Mouse (Mus musculus) spleen, embryonic (tissue): ENCODE measurements around the gene Phlpp1.

Experiments
- CTCF ChIA-PET: fragments of 350-600 bp; sonication (Branson Sonifier 250); formaldehyde crosslinking; loops from one replicate; lab custom pipeline; 2022; lab: Charles Lee

Gene Phlpp1

GRCm38 (mm10) chr1:106192864-106193470 is 21.4 kb downstream of the Phlpp1 start:
- CTCF ChIA-PET = no interaction called here

- CTCF ChIA-PET = no interaction called here
These were observed 21.9 kb downstream of the Phlpp1 start for GRCm38 (mm10) chr1:106193487-106193886.

- CTCF ChIA-PET = no interaction called here
These were observed 22.7 kb downstream of the Phlpp1 start for GRCm38 (mm10) chr1:106194263-106194662.

- CTCF ChIA-PET = no interaction called here
These were observed 26.4 kb downstream of the Phlpp1 start for GRCm38 (mm10) chr1:106197991-106198390.

- CTCF ChIA-PET = no interaction called here
These were observed 27.6 kb downstream of the Phlpp1 start for GRCm38 (mm10) chr1:106199109-106199508.

GRCm38 (mm10) chr1:106199686-106200085 is 28.1 kb downstream of the Phlpp1 start:
- CTCF ChIA-PET = no interaction called here

GRCm38 (mm10) chr1:106201025-106201424 is 29.5 kb downstream of the Phlpp1 start:
- CTCF ChIA-PET = no interaction called here

GRCm38 (mm10) chr1:106201929-106202328 is 30.4 kb downstream of the Phlpp1 start:
- CTCF ChIA-PET = no interaction called here

- CTCF ChIA-PET = no interaction called here
These were observed 32.4 kb downstream of the Phlpp1 start for GRCm38 (mm10) chr1:106203942-106204341.

GRCm38 (mm10) chr1:106204350-106204749 is 32.8 kb downstream of the Phlpp1 start:
- CTCF ChIA-PET = no interaction called here

GRCm38 (mm10) chr1:106208581-106208980 is 37.0 kb downstream of the Phlpp1 start:
- CTCF ChIA-PET = no interaction called here

GRCm38 (mm10) chr1:106210461-106210860 is 38.9 kb downstream of the Phlpp1 start:
- CTCF ChIA-PET = no interaction called here

- CTCF ChIA-PET = no interaction called here
These were observed 39.6 kb downstream of the Phlpp1 start for GRCm38 (mm10) chr1:106211146-106211545.

GRCm38 (mm10) chr1:106220431-106220830 is 48.9 kb downstream of the Phlpp1 start:
- CTCF ChIA-PET = no interaction called here

- CTCF ChIA-PET = no interaction called here
These were observed 49.8 kb downstream of the Phlpp1 start for GRCm38 (mm10) chr1:106221371-106221770.

GRCm38 (mm10) chr1:106221964-106222363 is 50.4 kb downstream of the Phlpp1 start:
- CTCF ChIA-PET = no interaction called here

GRCm38 (mm10) chr1:106226613-106227012 is 55.1 kb downstream of the Phlpp1 start:
- CTCF ChIA-PET = no interaction called here

- CTCF ChIA-PET = interaction anchor here (0.6 kb wide), 1 partner anchor 123 kb away, joined by 3 read pairs; no protein-coding TSS in a partner anchor
These were observed 58.8 kb downstream of the Phlpp1 start for GRCm38 (mm10) chr1:106230313-106230712.

GRCm38 (mm10) chr1:106231345-106231744 is 59.8 kb downstream of the Phlpp1 start:
- CTCF ChIA-PET = interaction anchor here (0.6 kb wide), 1 partner anchor 84 kb away, joined by 3 read pairs; no protein-coding TSS in a partner anchor

GRCm38 (mm10) chr1:106231805-106232459 is 60.4 kb downstream of the Phlpp1 start:
- CTCF ChIA-PET = interaction anchor here (0.6 kb wide), 1 partner anchor 84 kb away, joined by 3 read pairs; no protein-coding TSS in a partner anchor

- CTCF ChIA-PET = no interaction called here
These were observed 60.9 kb downstream of the Phlpp1 start for GRCm38 (mm10) chr1:106232460-106232850.

GRCm38 (mm10) chr1:106236986-106237385 is 65.4 kb downstream of the Phlpp1 start:
- CTCF ChIA-PET = no interaction called here

- CTCF ChIA-PET = interaction anchor here (0.5 to 0.6 kb wide), 2 partner anchors 112 to 168 kb away, joined by 3 to 5 read pairs; no protein-coding TSS in a partner anchor
These were observed 68.6 kb downstream of the Phlpp1 start for GRCm38 (mm10) chr1:106240116-106240685.
